Mouse (Mus musculus): ENCODE data around the gene Olfr1242. TPM values are rescaled to one million over a fixed set of nuclear protein-coding genes. Genes with fewer than 3 reads are reported as not detected.

Gene Olfr1242
- total RNA-seq (2015; ENCODE audit: low replicate concordance) (not detected in 2 replicates), total RNA-seq (2017; ENCODE audit: low replicate concordance) (not detected in 2 replicates)

GRCm38 (mm10) chr2:89498235-89498634 is at the start of gene Olfr1242:
Gene Olfr1242 (minus strand): TSS chr2:89498335.
- ATAC-seq (replicated peaks; ENCODE audit: low FRiP score, poor library complexity, severe bottlenecking), result no peak

GRCm38 (mm10) chr2:89544516-89544915 is 46.4 kb upstream of the Olfr1242 start:
- no peak for ATAC-seq (replicated peaks; ENCODE audit: low FRiP score, poor library complexity, severe bottlenecking)

GRCm38 (mm10) chr2:89539923-89540322 is 41.8 kb upstream of the Olfr1242 start:
- no peak for ATAC-seq (replicated peaks; ENCODE audit: low FRiP score, poor library complexity, severe bottlenecking)

GRCm38 (mm10) chr2:89531387-89531786 is 33.3 kb upstream of the Olfr1242 start, which contains the start of gene Olfr1243:
Gene Olfr1243 (minus strand): TSS chr2:89531487.
- ATAC-seq (replicated peaks; ENCODE audit: low FRiP score, poor library complexity, severe bottlenecking), result no peak

GRCm38 (mm10) chr2:89487026-89487425 is 11.1 kb downstream of the Olfr1242 start, which contains the start of gene Olfr1241:
Gene Olfr1241 (minus strand): TSS chr2:89487126.
- no peak for ATAC-seq (replicated peaks; ENCODE audit: low FRiP score, poor library complexity, severe bottlenecking)

- no peak for ATAC-seq (replicated peaks; ENCODE audit: low FRiP score, poor library complexity, severe bottlenecking)
Observed at GRCm38 (mm10) chr2:89442900-89443299, 55.2 kb downstream of the Olfr1242 start, which contains the start of gene Olfr1240. Gene Olfr1240 (minus strand): TSS chr2:89443000.

Other genes starting within 250 kb of the Olfr1242 start
- not detected in 2 replicates for gene Olfr1228, start 244.3 kb downstream of the Olfr1242 start, total RNA-seq (2015; ENCODE audit: low replicate concordance)
- not detected in 2 replicates for gene Olfr1228, start 244.3 kb downstream of the Olfr1242 start, total RNA-seq (2017; ENCODE audit: low replicate concordance)
- gene Olfr1229, start 210.3 kb downstream of the Olfr1242 start, total RNA-seq (2015; ENCODE audit: low replicate concordance), result not detected in 2 replicates
- not detected in 2 replicates for gene Olfr1229, start 210.3 kb downstream of the Olfr1242 start, total RNA-seq (2017; ENCODE audit: low replicate concordance)
- gene Olfr1230, start 201.1 kb downstream of the Olfr1242 start, total RNA-seq (2015; ENCODE audit: low replicate concordance), result not detected in 2 replicates
- gene Olfr1230, start 201.1 kb downstream of the Olfr1242 start, total RNA-seq (2017; ENCODE audit: low replicate concordance), result not detected in 2 replicates
- not detected in 2 replicates for gene Olfr1231, start 191.3 kb downstream of the Olfr1242 start, total RNA-seq (2015; ENCODE audit: low replicate concordance)
- gene Olfr1231, start 191.3 kb downstream of the Olfr1242 start, total RNA-seq (2017; ENCODE audit: low replicate concordance), result not detected in 2 replicates
- not detected in 2 replicates for gene Olfr1232, start 168.7 kb downstream of the Olfr1242 start, total RNA-seq (2015; ENCODE audit: low replicate concordance)
- gene Olfr1232, start 168.7 kb downstream of the Olfr1242 start, total RNA-seq (2017; ENCODE audit: low replicate concordance), result not detected in 2 replicates
- not detected in 2 replicates for gene Olfr1233, start 155.9 kb downstream of the Olfr1242 start, total RNA-seq (2015; ENCODE audit: low replicate concordance)
- not detected in 2 replicates for gene Olfr1233, start 155.9 kb downstream of the Olfr1242 start, total RNA-seq (2017; ENCODE audit: low replicate concordance)
- not detected in 2 replicates for gene Olfr1234, start 133.5 kb downstream of the Olfr1242 start, total RNA-seq (2015; ENCODE audit: low replicate concordance)
- not detected in 2 replicates for gene Olfr1234, start 133.5 kb downstream of the Olfr1242 start, total RNA-seq (2017; ENCODE audit: low replicate concordance)
- not detected in 2 replicates for gene Olfr1238, start 88.7 kb downstream of the Olfr1242 start, total RNA-seq (2015; ENCODE audit: low replicate concordance)
- not detected in 2 replicates for gene Olfr1238, start 88.7 kb downstream of the Olfr1242 start, total RNA-seq (2017; ENCODE audit: low replicate concordance)
- gene Olfr1239, start 77.9 kb downstream of the Olfr1242 start, total RNA-seq (2015; ENCODE audit: low replicate concordance), result not detected in 2 replicates
- gene Olfr1239, start 77.9 kb downstream of the Olfr1242 start, total RNA-seq (2017; ENCODE audit: low replicate concordance), result not detected in 2 replicates
- gene Olfr1240, start 55.3 kb downstream of the Olfr1242 start, total RNA-seq (2015; ENCODE audit: low replicate concordance), result not detected in 2 replicates
- not detected in 2 replicates for gene Olfr1240, start 55.3 kb downstream of the Olfr1242 start, total RNA-seq (2017; ENCODE audit: low replicate concordance)
- not detected in 2 replicates for gene Olfr1241, start 11.2 kb downstream of the Olfr1242 start, total RNA-seq (2015; ENCODE audit: low replicate concordance)
- gene Olfr1241, start 11.2 kb downstream of the Olfr1242 start, total RNA-seq (2017; ENCODE audit: low replicate concordance), result not detected in 2 replicates
- gene Olfr1243, start 33.2 kb upstream of the Olfr1242 start, total RNA-seq (2015; ENCODE audit: low replicate concordance), result not detected in 2 replicates
- gene Olfr1243, start 33.2 kb upstream of the Olfr1242 start, total RNA-seq (2017; ENCODE audit: low replicate concordance), result not detected in 2 replicates
- not detected in 2 replicates for gene Olfr1245, start 80.1 kb upstream of the Olfr1242 start, total RNA-seq (2015; ENCODE audit: low replicate concordance)
- gene Olfr1245, start 80.1 kb upstream of the Olfr1242 start, total RNA-seq (2017; ENCODE audit: low replicate concordance), result 2.1 TPM in 1 of 2 replicates, not detected in the other
- gene Olfr1246, start 94.8 kb upstream of the Olfr1242 start, total RNA-seq (2015; ENCODE audit: low replicate concordance), result not detected in 2 replicates
- gene Olfr1246, start 94.8 kb upstream of the Olfr1242 start, total RNA-seq (2017; ENCODE audit: low replicate concordance), result not detected in 2 replicates
- gene Olfr1247, start 115.8 kb upstream of the Olfr1242 start, total RNA-seq (2015; ENCODE audit: low replicate concordance), result not detected in 2 replicates
- gene Olfr1247, start 115.8 kb upstream of the Olfr1242 start, total RNA-seq (2017; ENCODE audit: low replicate concordance), result not detected in 2 replicates
- gene Olfr1248, start 119.9 kb upstream of the Olfr1242 start, total RNA-seq (2015; ENCODE audit: low replicate concordance), result not detected in 2 replicates
- gene Olfr1248, start 119.9 kb upstream of the Olfr1242 start, total RNA-seq (2017; ENCODE audit: low replicate concordance), result not detected in 2 replicates
- not detected in 2 replicates for gene Olfr1249, start 136.6 kb upstream of the Olfr1242 start, total RNA-seq (2015; ENCODE audit: low replicate concordance)
- gene Olfr1249, start 136.6 kb upstream of the Olfr1242 start, total RNA-seq (2017; ENCODE audit: low replicate concordance), result not detected in 2 replicates
- not detected in 2 replicates for gene Olfr1250, start 163.1 kb upstream of the Olfr1242 start, total RNA-seq (2015; ENCODE audit: low replicate concordance)
- gene Olfr1250, start 163.1 kb upstream of the Olfr1242 start, total RNA-seq (2017; ENCODE audit: low replicate concordance), result not detected in 2 replicates
- not detected in 2 replicates for gene Olfr1251, start 173.6 kb upstream of the Olfr1242 start, total RNA-seq (2015; ENCODE audit: low replicate concordance)
- gene Olfr1251, start 173.6 kb upstream of the Olfr1242 start, total RNA-seq (2017; ENCODE audit: low replicate concordance), result not detected in 2 replicates
- not detected in 2 replicates for gene Olfr1252, start 226.7 kb upstream of the Olfr1242 start, total RNA-seq (2015; ENCODE audit: low replicate concordance)
- not detected in 2 replicates for gene Olfr1252, start 226.7 kb upstream of the Olfr1242 start, total RNA-seq (2017; ENCODE audit: low replicate concordance)